In genomic region chr10:63386444-63386843, GRCm38 (mm10) we compare ENCODE assay signal across 8 mouse cellular contexts. TPM values are rescaled to one million over a fixed set of nuclear protein-coding genes. Genes with fewer than 3 reads are reported as not detected.
A peak's percentile ranks its signal among the peaks of the same experiment; 100 is the strongest.
DNase-seq lines count a peak whose midpoint lies in the region; ATAC-seq lines count a peak whose summit lies in the region.

No protein-coding gene starts in this region.

- H3K4me3 ChIP-seq in intestine, embryonic 15.5 days (replicated peaks), result peak overlapping the region; percentile 53

- ATAC-seq in intestine, embryonic 15.5 days, result peak; percentile 79
- peak; percentile 87 for ATAC-seq in megakaryocyte-erythroid progenitor cell, adult 5-6 weeks (replicated peaks; ENCODE audit: low FRiP score, low TSS enrichment, poor library complexity, severe bottlenecking)

- peak overlapping the region; percentile 77 for H3K4me2 ChIP-seq in intestine, embryonic 15.5 days (replicated peaks)

- intact Hi-C loops in left cerebral cortex, postnatal 14 days (cut with DNase I), result no loop called here

- 0% methylated on average over 19 of the region's 19 CpGs for WGBS in intestine, embryonic 15.5 days

- H3K27ac ChIP-seq in intestine, embryonic 15.5 days, result peak overlapping the region; percentile 52

- no peaks in the 10 kb centered on the region for H3K9me3 ChIP-seq in intestine, embryonic 15.5 days

- H3K9ac ChIP-seq in intestine, embryonic 15.5 days, result peak overlapping the region; percentile 50

- H3K36me3 ChIP-seq in intestine, embryonic 15.5 days, result no peaks in the 10 kb centered on the region

- peak; percentile 87 for DNase-seq in adrenal gland, adult 2 months
- peak; percentile 88 for DNase-seq in embryo, embryonic 11 days
- peak; percentile 74 for DNase-seq in gastrocnemius, postnatal 25 days
- peak; percentile 83 to 90 for DNase-seq in left cerebral cortex, postnatal 14 days (ENCODE audit: low spot score in 2 of 2)
- peak; percentile 81 for DNase-seq in right cerebral cortex, postnatal 14 days
- DNase-seq in urinary bladder, postnatal 25 days (ENCODE audit: low spot score), result peak; percentile 67

- no peaks in the 10 kb centered on the region for H3K27me3 ChIP-seq in intestine, embryonic 15.5 days (replicated peaks)

- 0 out of 2 replicates have a peak, but pooled peaks cover 2% of the 10 kb centered on the region for H3K4me1 ChIP-seq in intestine, embryonic 15.5 days (replicated peaks)

RNA-seq across cellular contexts. Expression of gene Dnajc12, which starts 4.2 kb away (rescaled TPM):
- total RNA-seq in adrenal gland, adult 2 months (2021), result 10 to 100 TPM; 13.0 to 19.2 TPM
- polyA plus RNA-seq in adrenal gland, adult 2 months (2012; rRNA removed), result 0.57 and 0.68 TPM in 2 replicates
- 10 to 100 TPM; 14.4 to 15.6 TPM for total RNA-seq in gastrocnemius, postnatal 25 days (2021)
- polyA plus RNA-seq in intestine, embryonic 15.5 days (2015; fragmentation: Nextera tagmentation; extraction: Ambion mirVana), result 8.6 and 9.8 TPM in 2 replicates
- total RNA-seq in left cerebral cortex, postnatal 14 days (2021), result 10 to 100 TPM; 13.0 to 14.0 TPM
- 0.68 and 1.0 TPM in 2 replicates for total RNA-seq in megakaryocyte-erythroid progenitor cell, adult 5-6 weeks (2014; fragmentation: Nextera tagmentation)
- 2.5 and 2.8 TPM in 2 replicates for total RNA-seq in megakaryocyte-erythroid progenitor cell, adult 5-6 weeks (2017)

RNA-seq across cellular contexts. Expression of gene Sirt1, which starts 4.9 kb away (rescaled TPM):
- 10 to 100 TPM; 13.9 to 17.4 TPM for total RNA-seq in adrenal gland, adult 2 months (2021)
- 1.2 and 1.4 TPM in 2 replicates for polyA plus RNA-seq in adrenal gland, adult 2 months (2012; rRNA removed)
- 1 to 10 TPM; 5.4 to 6.8 TPM for total RNA-seq in gastrocnemius, postnatal 25 days (2021)
- 4.0 and 5.2 TPM in 2 replicates for polyA plus RNA-seq in intestine, embryonic 15.5 days (2015; fragmentation: Nextera tagmentation; extraction: Ambion mirVana)
- total RNA-seq in left cerebral cortex, postnatal 14 days (2021), result 10 to 100 TPM; 11.4 to 13.4 TPM
- total RNA-seq in megakaryocyte-erythroid progenitor cell, adult 5-6 weeks (2014; fragmentation: Nextera tagmentation), result 29.8 and 39.3 TPM in 2 replicates
- 60.1 and 66.1 TPM in 2 replicates for total RNA-seq in megakaryocyte-erythroid progenitor cell, adult 5-6 weeks (2017)

RNA-seq across cellular contexts. Expression of gene Gm7075, which starts 35.1 kb away (rescaled TPM):
- total RNA-seq in adrenal gland, adult 2 months (2021), result not detected
- polyA plus RNA-seq in adrenal gland, adult 2 months (2012; rRNA removed), result not detected in 2 replicates
- total RNA-seq in gastrocnemius, postnatal 25 days (2021), result not detected
- polyA plus RNA-seq in intestine, embryonic 15.5 days (2015; fragmentation: Nextera tagmentation; extraction: Ambion mirVana), result not detected in 2 replicates
- total RNA-seq in left cerebral cortex, postnatal 14 days (2021), result not detected
- not detected in 2 replicates for total RNA-seq in megakaryocyte-erythroid progenitor cell, adult 5-6 weeks (2014; fragmentation: Nextera tagmentation)
- total RNA-seq in megakaryocyte-erythroid progenitor cell, adult 5-6 weeks (2017), result not detected in 2 replicates

RNA-seq across cellular contexts. Expression of gene Ctnna3, which starts 43.5 kb away (rescaled TPM):
- total RNA-seq in adrenal gland, adult 2 months (2021), result under 1 TPM; 0.37 to 0.83 TPM
- 0.06 TPM in 1 of 2 replicates, not detected in the other for polyA plus RNA-seq in adrenal gland, adult 2 months (2012; rRNA removed)
- 10 to 100 TPM; 11.0 to 15.8 TPM for total RNA-seq in gastrocnemius, postnatal 25 days (2021)
- 0.98 and 1.3 TPM in 2 replicates for polyA plus RNA-seq in intestine, embryonic 15.5 days (2015; fragmentation: Nextera tagmentation; extraction: Ambion mirVana)
- 1 to 10 TPM; 1.0 to 2.0 TPM for total RNA-seq in left cerebral cortex, postnatal 14 days (2021)
- total RNA-seq in megakaryocyte-erythroid progenitor cell, adult 5-6 weeks (2014; fragmentation: Nextera tagmentation), result not detected in 2 replicates
- not detected in 2 replicates for total RNA-seq in megakaryocyte-erythroid progenitor cell, adult 5-6 weeks (2017)

Comparison
In these comparisons a context has a peak if more than half of its experiments do, and no peak if none do; other contexts are left out.
1. Peak in every context shown above with its lines: DNase-seq, ATAC-seq, H3K4me3 ChIP-seq and H3K27ac ChIP-seq.